Mouse (Mus musculus) G1E-ER4 (cell line): ENCODE results near the gene Dnaja3. TPM values are rescaled to one million over a fixed set of nuclear protein-coding genes. Genes with fewer than 3 reads are reported as not detected.

Source experiments
- GATA1 ChIP-seq: IDR thresholded peaks from one replicate; pipeline ENCODE4 v1.8.0; 2012; ENCODE audit warnings: low read length, inconsistent platforms
- polyA plus RNA-seq: library from polyadenylated mRNA; stranded (reverse); fragments of >175 nt; gene quantifications from 2 replicates; pipeline ENCODE4 v1.2.3, GENCODE M21; 2012

Dnaja3 gene
- polyA plus RNA-seq, 1 experiment: 70.0 TPM

GRCm38 (mm10) chr16:4670317-4670716, 30.5 kb downstream of the Dnaja3 start:
- no peak for TF ChIP-seq GATA1

- TF ChIP-seq GATA1: no peak
Measured at GRCm38 (mm10) chr16:4674091-4674490, 34.3 kb downstream of the Dnaja3 start.

GRCm38 (mm10) chr16:4676836-4677235, 37.0 kb downstream of the Dnaja3 start:
- TF ChIP-seq GATA1: no peak

- no peak for TF ChIP-seq GATA1
Measured at GRCm38 (mm10) chr16:4678080-4678479, 38.3 kb downstream of the Dnaja3 start.

- no peak for TF ChIP-seq GATA1
Measured at GRCm38 (mm10) chr16:4679121-4680018, 39.6 kb downstream of the Dnaja3 start, which contains the start of gene Coro7. Coro7 (minus strand) TSS chr16:4679777.

- no peak for TF ChIP-seq GATA1
Measured at GRCm38 (mm10) chr16:4682628-4683179, 42.9 kb downstream of the Dnaja3 start.

- no peak for TF ChIP-seq GATA1
Measured at GRCm38 (mm10) chr16:4683193-4683580, 43.4 kb downstream of the Dnaja3 start.

GRCm38 (mm10) chr16:4683581-4684456, 44.0 kb downstream of the Dnaja3 start:
- TF ChIP-seq GATA1: no peak

- no peak for TF ChIP-seq GATA1
Measured at GRCm38 (mm10) chr16:4684457-4684791, 44.6 kb downstream of the Dnaja3 start.

- no peak for TF ChIP-seq GATA1
Measured at GRCm38 (mm10) chr16:4701211-4701610, 61.4 kb downstream of the Dnaja3 start.

GRCm38 (mm10) chr16:4702646-4703045, 62.9 kb downstream of the Dnaja3 start:
- TF ChIP-seq GATA1: no peak

GRCm38 (mm10) chr16:4705541-4705940, 65.8 kb downstream of the Dnaja3 start:
- TF ChIP-seq GATA1: no peak

- TF ChIP-seq GATA1: no peak
Measured at GRCm38 (mm10) chr16:4711173-4711572, 71.4 kb downstream of the Dnaja3 start.

GRCm38 (mm10) chr16:4713861-4714710, 74.3 kb downstream of the Dnaja3 start:
- TF ChIP-seq GATA1: no peak

- no peak for TF ChIP-seq GATA1
Measured at GRCm38 (mm10) chr16:4717866-4718265, 78.1 kb downstream of the Dnaja3 start.
